8 mouse cellular contexts compared by ENCODE assay signal in the genomic region with DNA sequence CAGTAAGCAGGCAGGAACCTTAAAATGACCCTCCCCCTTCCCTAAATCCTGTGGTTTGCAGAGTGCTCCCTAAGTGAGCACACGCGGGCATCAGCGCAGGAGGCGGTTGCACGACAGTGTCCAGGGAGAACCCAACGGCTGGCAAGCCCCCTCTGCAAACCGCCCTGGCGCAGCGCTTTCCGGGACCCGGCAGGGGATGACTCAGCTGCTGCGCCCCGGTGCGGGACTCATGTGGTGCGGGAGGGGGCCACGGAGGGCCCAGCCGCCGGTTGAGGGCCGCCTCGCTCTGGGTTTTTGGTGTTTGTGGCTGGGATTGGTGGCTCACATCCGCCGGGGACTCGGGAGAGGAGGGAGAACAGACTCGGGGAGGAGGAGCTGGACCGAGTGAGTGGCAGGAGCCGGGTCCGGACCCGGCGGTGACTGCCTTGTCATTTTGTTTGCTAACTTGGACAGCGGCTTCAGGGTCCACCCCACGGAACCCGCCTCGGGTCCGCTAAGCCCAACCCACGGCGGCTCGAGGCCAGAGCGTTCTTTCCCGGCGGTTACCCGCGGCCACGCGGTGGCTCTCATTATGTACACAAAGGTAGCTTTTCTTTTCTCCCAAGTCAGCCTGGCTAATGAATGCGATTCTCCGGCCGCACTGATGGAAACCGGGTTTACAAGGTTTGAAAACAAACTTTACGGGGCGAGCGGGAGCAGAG. TPM values are rescaled to one million over a fixed set of nuclear protein-coding genes. Genes with fewer than 3 reads are reported as not detected.
DNase-seq lines count a peak whose midpoint lies in the region; ATAC-seq and TF ChIP-seq lines count a peak whose summit lies in the region.

No protein-coding gene starts in this region.

- no peaks in the 10 kb centered on the region for H3K36me3 ChIP-seq in heart, embryonic 16.5 days (ENCODE audit: control insufficient read depth, insufficient read depth)
- H3K36me3 ChIP-seq in lung, embryonic 14.5 days (ENCODE audit: insufficient read depth): no peaks in the 10 kb centered on the region
- H3K36me3 ChIP-seq in neural tube, embryonic 14.5 days (ENCODE audit: control insufficient read depth, insufficient read depth, low read length): no peaks in the 10 kb centered on the region

- no peaks in the 10 kb centered on the region for H3K9me3 ChIP-seq in heart, embryonic 16.5 days (replicated peaks; ENCODE audit: control insufficient read depth, low read length)
- H3K9me3 ChIP-seq in lung, embryonic 14.5 days (ENCODE audit: low read depth, low read length): no peaks in the 10 kb centered on the region
- no peaks in the 10 kb centered on the region for H3K9me3 ChIP-seq in neural tube, embryonic 14.5 days (ENCODE audit: control insufficient read depth, low read length)

- no peaks in the 10 kb centered on the region for H3K4me1 ChIP-seq in embryonic fibroblast, embryonic 13.5 days (ENCODE audit: control insufficient read depth, insufficient read depth, low read length)
- H3K4me1 ChIP-seq in heart, embryonic 16.5 days (ENCODE audit: control insufficient read depth, insufficient read depth, low read length): peaks cover 5% of the 10 kb centered on the region
- peaks cover 9% of the 10 kb centered on the region; the same call in 1 of the 2 replicates for H3K4me1 ChIP-seq in lung, embryonic 14.5 days (ENCODE audit: insufficient read depth)
- 0 out of 2 replicates have a peak, but pooled peaks cover 4% of the 10 kb centered on the region for H3K4me1 ChIP-seq in neural tube, embryonic 14.5 days (ENCODE audit: control insufficient read depth, insufficient read depth, low read length)

- H3K4me2 ChIP-seq in heart, embryonic 16.5 days (ENCODE audit: low read depth, low read length): peak overlapping the region; percentile 99
- H3K4me2 ChIP-seq in lung, embryonic 14.5 days: peak overlapping the region; percentile 95
- peak overlapping the region; percentile 97 for H3K4me2 ChIP-seq in neural tube, embryonic 14.5 days (ENCODE audit: low read depth, low read length)

- under 1% methylated on average over 51 of the region's 51 CpGs for WGBS in heart, embryonic 16.5 days
- WGBS in lung, embryonic 14.5 days: under 1% methylated on average over 51 of the region's 51 CpGs
- 0% methylated on average over 51 of the region's 51 CpGs for WGBS in neural tube, embryonic 14.5 days

- peak; percentile 22 for ATAC-seq in CD4-positive, CD25-positive, alpha-beta regulatory T cell, adult 4 months
- peak; percentile 61 for ATAC-seq in heart, embryonic 16.5 days (replicated peaks; ENCODE audit: extremely low read depth, insufficient read depth, low FRiP score)
- ATAC-seq in lung, embryonic 14.5 days (ENCODE audit: insufficient read depth): peak; percentile 62
- peak; percentile 64 for ATAC-seq in neural tube, embryonic 14.5 days (ENCODE audit: low read depth)

- peak overlapping the region; percentile 79 for H3K9ac ChIP-seq in heart, embryonic 16.5 days (ENCODE audit: low read length)
- H3K9ac ChIP-seq in lung, embryonic 14.5 days: peak overlapping the region; percentile 95
- H3K9ac ChIP-seq in neural tube, embryonic 14.5 days (replicated peaks; ENCODE audit: low read depth, low read length): peak overlapping the region; percentile 59

- no peaks in the 10 kb centered on the region for H3K27me3 ChIP-seq in heart, embryonic 16.5 days (ENCODE audit: control insufficient read depth, insufficient read depth, low read length)
- no peaks in the 10 kb centered on the region for H3K27me3 ChIP-seq in lung, embryonic 14.5 days (ENCODE audit: insufficient read depth, low read length)
- H3K27me3 ChIP-seq in neural tube, embryonic 14.5 days (ENCODE audit: control insufficient read depth, insufficient read depth, low read length): no peaks in the 10 kb centered on the region; the same call in 1 of the 2 replicates

- H3K27ac ChIP-seq in embryonic fibroblast, embryonic 13.5 days (ENCODE audit: insufficient read depth, low read length): peak overlapping the region; percentile 97
- H3K27ac ChIP-seq in heart, embryonic 16.5 days (ENCODE audit: low read length): peak overlapping the region; percentile 92
- H3K27ac ChIP-seq in lung, embryonic 14.5 days (ENCODE audit: low read depth): peak overlapping the region; percentile 95
- peak overlapping the region; percentile 83 for H3K27ac ChIP-seq in neural tube, embryonic 14.5 days (ENCODE audit: low read depth, low read length)

- DNase-seq in adrenal gland, postnatal 14 days: peak; percentile 93
- DNase-seq in kidney, postnatal 25 days: peak; percentile 85 to 94
- DNase-seq in lung, embryonic 14.5 days: peak; percentile 88
- peak; percentile 80 for DNase-seq in thymus, postnatal 14 days

- peak; percentile 56 for TF ChIP-seq POLR2A in embryonic fibroblast, embryonic 13.5 days (IDR thresholded peaks at IDR 0.05; ENCODE audit: low read depth, low read length)

- H3K4me3 ChIP-seq in embryonic fibroblast, embryonic 13.5 days (ENCODE audit: insufficient read depth, low read length): peak overlapping the region; percentile 94
- peak overlapping the region; percentile 80 for H3K4me3 ChIP-seq in heart, embryonic 16.5 days (ENCODE audit: low read length)
- H3K4me3 ChIP-seq in lung, embryonic 14.5 days (ENCODE audit: low read depth, low read length): peak overlapping the region; percentile 80
- H3K4me3 ChIP-seq in neural tube, embryonic 14.5 days (ENCODE audit: low read depth, low read length): peak overlapping the region; percentile 54

- TF ChIP-seq CTCF in embryonic fibroblast, embryonic 13.5 days (IDR thresholded peaks at IDR 0.05; ENCODE audit: borderline replicate concordance, insufficient read depth, low read length): no peak
- TF ChIP-seq CTCF in lung, embryonic 14.5 days (IDR thresholded peaks at IDR 0.05; ENCODE audit: low read depth): no peak

RNA-seq across cellular contexts. Expression of a gene that starts 0.5 kb away (rescaled TPM):
- 10 to 100 TPM; 57.4 to 72.4 TPM for polyA plus RNA-seq in CD4-positive, CD25-positive, alpha-beta regulatory T cell, adult 4 months (2017; shearing (Covaris generic))
- total RNA-seq in adrenal gland, postnatal 14 days (2021): 45.9 and 50.8 TPM in 2 replicates
- 95.7 and 100 TPM in 2 replicates for polyA plus RNA-seq in embryonic fibroblast, embryonic 13.5 days (2011; ENCODE audit: insufficient read length, low read depth, missing spikeins)
- polyA plus RNA-seq in heart, embryonic 16.5 days (2015; fragmentation: Nextera tagmentation; extraction: Ambion mirVana): 19.7 and 20.7 TPM in 2 replicates
- polyA plus RNA-seq in lung, embryonic 14.5 days (2014; fragmentation: Nextera tagmentation; extraction: Ambion mirVana): 60.3 and 63.1 TPM in 2 replicates
- polyA plus RNA-seq in neural tube, embryonic 14.5 days (2014; fragmentation: Nextera tagmentation; extraction: Ambion mirVana): 10.9 and 13.2 TPM in 2 replicates

Comparison
In these comparisons a context has a peak if more than half of its experiments do, and no peak if none do; other contexts are left out.
1. Peak in every context shown above with its lines: DNase-seq, ATAC-seq, H3K4me3 ChIP-seq and H3K27ac ChIP-seq.